Mouse (Mus musculus): Measurements from ENCODE around the gene Alg12.
"Not testable (repeated sequence)": the region's sequence is repeated elsewhere in the genome, so short reads cannot be mapped to it uniquely, and the experiment has no call there.

The Alg12 gene

GRCm38 (mm10) chr15:88792140-88792850 lies 26.8 kb downstream of the Alg12 start:
- no peak for DNase-seq (ENCODE audit: low spot score in 2 of 2)

GRCm38 (mm10) chr15:88774630-88775029 lies 44.5 kb downstream of the Alg12 start:
- not testable (repeated sequence) for DNase-seq (ENCODE audit: low spot score in 2 of 2)

- DNase-seq (ENCODE audit: low spot score in 2 of 2) = no peak
Measured at GRCm38 (mm10) chr15:88768537-88768936, 50.6 kb downstream of the Alg12 start.

GRCm38 (mm10) chr15:88766139-88766538 lies 53.0 kb downstream of the Alg12 start:
- not testable (repeated sequence) for DNase-seq (ENCODE audit: low spot score in 2 of 2)

GRCm38 (mm10) chr15:88761551-88761950 lies 57.6 kb downstream of the Alg12 start:
- DNase-seq (ENCODE audit: low spot score in 2 of 2) = no peak

- DNase-seq (ENCODE audit: low spot score in 2 of 2) = no peak
Measured at GRCm38 (mm10) chr15:88758061-88758460, 61.1 kb downstream of the Alg12 start.

- no peak for DNase-seq (ENCODE audit: low spot score in 2 of 2)
Measured at GRCm38 (mm10) chr15:88755761-88756160, 63.4 kb downstream of the Alg12 start.

Data from frontal cortex, postnatal 10 days (tissue).